18 mouse cellular contexts compared by ENCODE assay signal in the genomic region with DNA sequence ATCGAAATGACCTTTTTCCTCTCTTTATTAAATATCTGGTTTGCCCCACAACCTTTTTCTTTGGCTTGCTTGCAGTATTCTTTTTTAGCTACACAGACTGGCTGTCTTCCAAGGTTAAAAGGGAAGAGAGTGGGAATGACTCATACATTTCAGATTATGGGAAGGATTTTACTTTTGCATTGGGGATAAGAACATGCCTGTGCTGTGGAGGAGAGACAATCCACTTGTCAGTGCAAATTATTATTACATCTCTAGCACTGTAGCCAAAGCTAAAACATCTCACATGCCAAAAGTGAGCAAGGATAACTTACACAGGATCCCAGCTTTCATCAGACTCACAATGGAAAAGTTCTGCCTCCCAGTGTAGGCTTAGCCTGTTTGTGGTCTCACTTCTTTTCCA. TPM values are rescaled to one million over a fixed set of nuclear protein-coding genes. Genes with fewer than 3 reads are reported as not detected.
DNase-seq lines count a peak whose midpoint lies in the region; ATAC-seq and TF ChIP-seq lines count a peak whose summit lies in the region.
"Had no signal": no experiment of that assay in that cellular context is flagged by ENCODE, and none has a peak within 500 bp of the region (broad histone marks: within the 10 kb centered on the region; RNA-seq: fewer than 3 reads in every experiment).

No protein-coding gene starts in this region.

- peak; percentile 19 for DNase-seq in hindbrain, postnatal 0 days (ENCODE audit: low spot score)
- peak; percentile 76 for DNase-seq in Muller cell, postnatal 12 days (ENCODE audit: inconsistent ontology term)
- DNase-seq in forebrain, embryonic 14.5 days (ENCODE audit: low spot score) = no peak
- DNase-seq: adrenal gland, postnatal 10 days; cerebellum, adult 11-12 months; gastrocnemius, postnatal 14 days; kidney, adult 11 months; left cerebral cortex, postnatal 4 days; liver, embryonic 13.5 days; thymus, postnatal 4 days had no signal

- 50% methylated on average over 1 of the region's 1 CpGs for WGBS in heart, embryonic 12.5 days
- WGBS in heart, embryonic 11.5 days (ENCODE audit: insufficient replicate concordance) = 47% methylated on average over 1 of the region's 1 CpGs
- 56% methylated on average over 1 of the region's 1 CpGs for WGBS in hindbrain, postnatal 0 days
- WGBS in hindbrain, embryonic 13.5 days = 79% methylated on average over 1 of the region's 1 CpGs
- WGBS in embryonic facial prominence, embryonic 15.5 days = 55% methylated on average over 1 of the region's 1 CpGs
- WGBS in forebrain, embryonic 14.5 days = 83% methylated on average over 1 of the region's 1 CpGs

- no peaks in the 10 kb centered on the region for H3K4me1 ChIP-seq in heart, embryonic 12.5 days (replicated peaks)
- no peaks in the 10 kb centered on the region for H3K4me1 ChIP-seq in heart, embryonic 11.5 days (ENCODE audit: control insufficient read depth, insufficient read depth, low read length)
- H3K4me1 ChIP-seq in hindbrain, postnatal 0 days (ENCODE audit: insufficient read depth, low read length) = no peaks in the 10 kb centered on the region
- H3K4me1 ChIP-seq in hindbrain, embryonic 13.5 days (replicated peaks) = no peaks in the 10 kb centered on the region
- H3K4me1 ChIP-seq in embryonic facial prominence, embryonic 15.5 days = no peaks in the 10 kb centered on the region
- H3K4me1 ChIP-seq in forebrain, embryonic 14.5 days (ENCODE audit: control insufficient read depth, insufficient read depth, low read length) = no peaks in the 10 kb centered on the region
- H3K4me1 ChIP-seq: embryonic facial prominence, embryonic 12.5 days; liver, embryonic 13.5 days; midbrain, embryonic 10.5 days had no signal

- H3K27me3 ChIP-seq in heart, embryonic 12.5 days (replicated peaks) = no peaks in the 10 kb centered on the region
- H3K27me3 ChIP-seq in heart, embryonic 11.5 days (ENCODE audit: control insufficient read depth, insufficient read depth, low read length) = no peaks in the 10 kb centered on the region
- H3K27me3 ChIP-seq in hindbrain, postnatal 0 days (ENCODE audit: insufficient read depth, low read length) = no peaks in the 10 kb centered on the region
- no peaks in the 10 kb centered on the region for H3K27me3 ChIP-seq in hindbrain, embryonic 13.5 days
- no peaks in the 10 kb centered on the region for H3K27me3 ChIP-seq in embryonic facial prominence, embryonic 15.5 days
- no peaks in the 10 kb centered on the region for H3K27me3 ChIP-seq in forebrain, embryonic 14.5 days (replicated peaks; ENCODE audit: control insufficient read depth, insufficient read depth, low read length)
- H3K27me3 ChIP-seq: embryonic facial prominence, embryonic 12.5 days; liver, embryonic 13.5 days had no signal

- no peaks in the 10 kb centered on the region for H3K36me3 ChIP-seq in heart, embryonic 12.5 days
- no peaks in the 10 kb centered on the region for H3K36me3 ChIP-seq in heart, embryonic 11.5 days (ENCODE audit: control insufficient read depth, insufficient read depth, low read length)
- no peaks in the 10 kb centered on the region for H3K36me3 ChIP-seq in hindbrain, postnatal 0 days (ENCODE audit: insufficient read depth, low read length)
- H3K36me3 ChIP-seq in hindbrain, embryonic 13.5 days = no peaks in the 10 kb centered on the region
- H3K36me3 ChIP-seq in embryonic facial prominence, embryonic 15.5 days = no peaks in the 10 kb centered on the region
- no peaks in the 10 kb centered on the region for H3K36me3 ChIP-seq in forebrain, embryonic 14.5 days (ENCODE audit: control insufficient read depth, insufficient read depth, low read length)
- H3K36me3 ChIP-seq: embryonic facial prominence, embryonic 12.5 days; liver, embryonic 13.5 days; midbrain, embryonic 10.5 days had no signal

- H3K4me3 ChIP-seq in heart, embryonic 12.5 days = no peak overlapping the region
- H3K4me3 ChIP-seq in heart, embryonic 11.5 days (ENCODE audit: low read depth, low read length) = no peak overlapping the region
- no peak overlapping the region for H3K4me3 ChIP-seq in hindbrain, postnatal 0 days (ENCODE audit: low read length)
- no peak overlapping the region for H3K4me3 ChIP-seq in hindbrain, embryonic 13.5 days
- no peak overlapping the region for H3K4me3 ChIP-seq in embryonic facial prominence, embryonic 15.5 days (replicated peaks)
- H3K4me3 ChIP-seq in forebrain, embryonic 14.5 days (ENCODE audit: low read depth, low read length) = no peak overlapping the region
- H3K4me3 ChIP-seq: embryonic facial prominence, embryonic 12.5 days; liver, embryonic 13.5 days; midbrain, embryonic 10.5 days had no signal

- no peak overlapping the region for H3K9ac ChIP-seq in heart, embryonic 12.5 days
- H3K9ac ChIP-seq in heart, embryonic 11.5 days (ENCODE audit: low read depth, low read length) = no peak overlapping the region
- no peak overlapping the region for H3K9ac ChIP-seq in hindbrain, postnatal 0 days (replicated peaks; ENCODE audit: low read length)
- H3K9ac ChIP-seq in hindbrain, embryonic 13.5 days = no peak overlapping the region
- no peak overlapping the region for H3K9ac ChIP-seq in embryonic facial prominence, embryonic 15.5 days
- H3K9ac ChIP-seq in forebrain, embryonic 14.5 days (ENCODE audit: low read length) = no peak overlapping the region
- H3K9ac ChIP-seq: embryonic facial prominence, embryonic 12.5 days; liver, embryonic 13.5 days had no signal

- H3K9me3 ChIP-seq in heart, embryonic 12.5 days (replicated peaks) = no peaks in the 10 kb centered on the region
- H3K9me3 ChIP-seq in heart, embryonic 11.5 days (replicated peaks; ENCODE audit: control insufficient read depth, low read length) = no peaks in the 10 kb centered on the region
- no peaks in the 10 kb centered on the region for H3K9me3 ChIP-seq in hindbrain, postnatal 0 days (ENCODE audit: low read length)
- no peaks in the 10 kb centered on the region for H3K9me3 ChIP-seq in hindbrain, embryonic 13.5 days
- no peaks in the 10 kb centered on the region for H3K9me3 ChIP-seq in embryonic facial prominence, embryonic 15.5 days (replicated peaks)
- H3K9me3 ChIP-seq in forebrain, embryonic 14.5 days (replicated peaks; ENCODE audit: control insufficient read depth, low read length) = no peaks in the 10 kb centered on the region
- H3K9me3 ChIP-seq: embryonic facial prominence, embryonic 12.5 days; liver, embryonic 13.5 days; midbrain, embryonic 10.5 days had no signal

- 0 out of 2 replicates have a peak, but pooled peaks have one; percentile 39 for ATAC-seq in heart, embryonic 12.5 days (ENCODE audit: insufficient number of reproducible peaks, low FRiP score)
- ATAC-seq in heart, embryonic 11.5 days (replicated peaks; ENCODE audit: insufficient number of reproducible peaks, low FRiP score, low TSS enrichment) = no peak
- no peak for ATAC-seq in hindbrain, postnatal 0 days
- ATAC-seq in hindbrain, embryonic 13.5 days (ENCODE audit: low FRiP score) = no peak
- peak; percentile 57; the same call in 1 of the 2 replicates for ATAC-seq in embryonic facial prominence, embryonic 15.5 days (ENCODE audit: insufficient number of reproducible peaks, low FRiP score, low TSS enrichment, low read depth)
- ATAC-seq in megakaryocyte-erythroid progenitor cell, adult 5-6 weeks (replicated peaks; ENCODE audit: low FRiP score, low TSS enrichment, poor library complexity, severe bottlenecking) = no peak
- no peak for ATAC-seq in forebrain, embryonic 14.5 days

- H3K4me2 ChIP-seq in heart, embryonic 12.5 days = no peak overlapping the region
- no peak overlapping the region for H3K4me2 ChIP-seq in heart, embryonic 11.5 days
- H3K4me2 ChIP-seq in hindbrain, postnatal 0 days (ENCODE audit: low read depth, low read length) = no peak overlapping the region
- no peak overlapping the region for H3K4me2 ChIP-seq in hindbrain, embryonic 13.5 days
- no peak overlapping the region for H3K4me2 ChIP-seq in embryonic facial prominence, embryonic 15.5 days (replicated peaks)
- H3K4me2 ChIP-seq in forebrain, embryonic 14.5 days (ENCODE audit: low read length) = no peak overlapping the region
- H3K4me2 ChIP-seq: embryonic facial prominence, embryonic 12.5 days; liver, embryonic 13.5 days had no signal

- H3K27ac ChIP-seq in heart, embryonic 12.5 days (ENCODE audit: poor library complexity, severe bottlenecking) = no peak overlapping the region
- H3K27ac ChIP-seq in heart, embryonic 11.5 days (ENCODE audit: low read depth, low read length) = no peak overlapping the region
- peak overlapping the region; percentile 37; the same call in 1 of the 2 replicates for H3K27ac ChIP-seq in hindbrain, postnatal 0 days
- no peak overlapping the region for H3K27ac ChIP-seq in hindbrain, embryonic 13.5 days
- H3K27ac ChIP-seq in embryonic facial prominence, embryonic 15.5 days (replicated peaks) = no peak overlapping the region
- H3K27ac ChIP-seq in forebrain, embryonic 14.5 days (ENCODE audit: low read depth, low read length) = no peak overlapping the region
- H3K27ac ChIP-seq: embryonic facial prominence, embryonic 12.5 days; kidney, postnatal 0 days; liver, embryonic 13.5 days; midbrain, embryonic 10.5 days had no signal

- TF ChIP-seq CTCF in hindbrain, postnatal 0 days (IDR thresholded peaks at IDR 0.05; ENCODE audit: low read depth) = no peak

RNA-seq across cellular contexts. Expression of gene Lancl1, which starts 10.9 kb away (rescaled TPM):
- 61.6 and 63.3 TPM in 2 replicates for polyA plus RNA-seq in heart, embryonic 12.5 days (2016; fragmentation: Nextera tagmentation; extraction: Ambion mirVana)
- 60.4 and 63.3 TPM in 2 replicates for polyA plus RNA-seq in heart, embryonic 11.5 days (2014; fragmentation: Nextera tagmentation; extraction: Ambion mirVana)
- total RNA-seq in hindbrain, postnatal 0 days (2014; rRNA removed) = 143 and 156 TPM in 2 replicates
- polyA plus RNA-seq in hindbrain, postnatal 0 days (2015; fragmentation: Nextera tagmentation; extraction: Ambion mirVana) = 192 and 199 TPM in 2 replicates
- 167 and 177 TPM in 2 replicates for polyA plus RNA-seq in hindbrain, embryonic 13.5 days (2015; fragmentation: Nextera tagmentation; extraction: Ambion mirVana)
- 128 and 133 TPM in 2 replicates for polyA plus RNA-seq in embryonic facial prominence, embryonic 15.5 days (2015; fragmentation: Nextera tagmentation; extraction: Ambion mirVana)
- 36.5 and 51.6 TPM in 2 replicates for total RNA-seq in megakaryocyte-erythroid progenitor cell, adult 5-6 weeks (2014; fragmentation: Nextera tagmentation)
- total RNA-seq in megakaryocyte-erythroid progenitor cell, adult 5-6 weeks (2017) = 32.3 and 43.4 TPM in 2 replicates
- 191 and 197 TPM in 2 replicates for polyA plus RNA-seq in forebrain, embryonic 14.5 days (2014; fragmentation: Nextera tagmentation; extraction: Ambion mirVana)

Comparison
In these comparisons a context has a peak if more than half of its experiments do, and no peak if none do; other contexts are left out.
1. ATAC-seq: peak in heart, embryonic 12.5 days (single experiment) and embryonic facial prominence, embryonic 15.5 days (single experiment); none in heart, embryonic 11.5 days (single experiment), hindbrain, postnatal 0 days (single experiment), hindbrain, embryonic 13.5 days (single experiment), megakaryocyte-erythroid progenitor cell, adult 5-6 weeks (single experiment) and forebrain, embryonic 14.5 days (single experiment).